Mouse (Mus musculus) ovary, adult 10 weeks (tissue): Measurements from ENCODE around the gene Appbp2. TPM values are rescaled to one million over a fixed set of nuclear protein-coding genes. Genes with fewer than 3 reads are reported as not detected.

Experiments used
- polyA plus RNA-seq: library from polyadenylated mRNA; stranded (reverse); fragments of 350-450 nt; fragmentation: Illumina TruSeq; extraction: RNeasy Lipid Tissue Mini Kit (QIAGEN cat#74804); gene quantifications from one replicate; pipeline ENCODE4 v1.2.3, GENCODE M21; 2014

The Appbp2 gene
- 151 TPM for polyA plus RNA-seq

DNA sequence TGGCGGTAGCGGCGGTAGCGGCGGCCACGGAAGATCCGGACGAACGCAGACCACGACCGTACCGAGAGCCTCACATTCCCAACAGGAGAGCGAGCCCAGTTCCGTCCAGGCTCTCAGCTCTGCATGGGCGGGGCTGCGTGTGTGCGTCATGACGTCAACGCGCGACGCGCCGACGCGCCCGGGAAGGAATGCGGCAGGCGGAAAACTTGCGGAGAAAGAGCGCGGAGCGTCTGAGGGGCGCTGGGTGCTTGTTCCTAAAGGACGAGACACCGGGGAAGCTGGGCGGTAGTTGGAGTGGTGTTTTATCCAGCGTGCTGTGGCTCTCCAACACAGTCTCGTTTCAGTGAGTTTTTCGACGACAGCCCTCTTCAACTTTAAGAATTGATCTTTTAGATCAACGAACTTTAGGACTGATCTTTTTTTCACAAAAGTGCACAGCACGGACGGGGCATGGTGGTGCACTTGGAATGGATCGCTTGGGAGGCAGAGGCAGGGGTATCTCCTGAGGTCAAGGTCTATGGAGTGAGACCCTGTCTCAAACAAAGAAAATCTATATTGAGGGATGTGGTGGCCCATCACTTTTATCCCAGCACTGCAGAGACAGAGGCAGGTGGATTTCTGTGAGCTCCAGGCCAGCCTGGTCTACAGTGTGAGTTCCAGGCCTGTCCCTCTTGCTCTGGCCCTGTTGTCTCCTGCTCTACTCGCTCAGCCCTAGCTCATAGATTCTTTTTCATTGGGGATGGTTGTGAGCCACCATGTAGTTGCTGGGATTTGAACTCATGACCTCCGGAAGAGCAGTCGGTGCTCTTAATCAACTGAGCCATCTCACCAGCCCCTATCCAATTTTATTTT, at the start of gene Appbp2:
Appbp2 (minus strand) TSS at position 141 of the 852 bp plus-strand sequence.

DNA sequence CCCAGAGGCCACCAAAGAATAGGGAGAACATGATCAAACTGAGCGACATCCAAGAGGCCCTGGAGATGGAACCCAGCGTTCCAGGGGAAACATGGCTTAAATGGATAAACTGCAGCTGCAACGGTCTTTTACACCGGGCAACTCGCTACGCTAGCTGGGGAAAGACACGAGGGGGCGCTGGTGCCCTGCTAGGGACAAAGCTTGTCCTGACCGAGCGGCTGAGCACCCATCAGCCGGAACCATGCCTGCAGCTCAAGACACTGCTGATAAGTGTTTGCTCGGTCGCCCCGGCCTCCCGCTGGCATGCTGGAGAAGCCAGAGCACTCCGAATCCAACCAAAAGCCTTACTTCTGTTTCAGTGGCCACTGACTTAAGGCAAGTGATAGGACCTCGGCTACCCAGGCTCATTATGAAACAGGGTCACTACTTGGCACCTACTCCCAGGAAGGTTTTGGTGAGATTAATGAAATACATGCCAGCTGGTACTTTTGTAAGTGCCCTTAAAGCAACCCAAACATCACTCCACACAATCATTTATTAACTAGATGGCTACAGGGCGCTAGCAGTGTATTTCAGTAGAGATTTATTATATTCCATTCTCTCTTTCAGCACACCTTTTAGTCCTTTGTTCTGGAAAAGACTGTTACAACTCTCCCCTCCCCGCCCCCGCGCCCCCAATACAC, 64.7 kb downstream of the Appbp2 start, which contains the start of gene 1700125H20Rik:
1700125H20Rik (plus strand) TSS at position 347 of the 683 bp plus-strand sequence.

GRCm38 (mm10) chr11:85139581-85140540, 95.1 kb downstream of the Appbp2 start, which contains the start of gene Usp32:
Gene Usp32 (minus strand): TSS chr11:85140161.

Other genes with a start within 250 kb of the Appbp2 start
- gene Usp32, start 95.0 kb downstream of the Appbp2 start, polyA plus RNA-seq: 77.4 TPM
- gene 1700125H20Rik, start 64.7 kb downstream of the Appbp2 start, polyA plus RNA-seq: not detected
- gene Ppm1d, start 76.1 kb upstream of the Appbp2 start, polyA plus RNA-seq: 40.4 TPM
- 12.7 TPM for gene Bcas3, start 118.0 kb upstream of the Appbp2 start, polyA plus RNA-seq